Mouse (Mus musculus): ENCODE measurements at regions not wholly inside any gene's neighbourhood (a gene's known extent, or its start where the extent isn't known, plus 50 kb on each side); places are given as distances from the start of the nearest gene placed in this dataset.
A peak's percentile ranks its signal among the peaks of the same experiment; 100 is the strongest.
"Not testable (repeated sequence)": the region's sequence is repeated elsewhere in the genome, so short reads cannot be mapped to it uniquely, and the experiment has no call there.

DNA sequence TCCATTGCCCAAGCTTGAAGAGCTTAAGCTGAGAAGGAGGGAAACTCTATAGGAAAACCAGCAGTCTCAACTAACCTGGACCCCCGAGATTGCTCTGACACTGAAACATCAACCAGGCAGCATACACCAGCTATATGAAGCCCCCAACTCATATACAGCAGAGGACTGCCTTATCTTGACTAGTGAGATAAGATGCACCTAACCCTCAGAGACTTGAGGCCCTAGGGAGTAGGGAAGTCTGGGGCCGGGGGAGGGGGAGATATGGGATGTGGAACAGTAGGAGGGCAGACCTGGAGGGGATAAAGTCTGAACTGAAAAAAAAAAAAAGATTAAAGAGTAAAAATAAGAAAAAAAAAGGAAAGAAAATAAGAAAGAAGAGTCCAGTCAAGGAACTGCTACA, 540.5 kb upstream of the Pkdcc start:
- DNase-seq (ENCODE audit: low read depth): no peak

- not testable (repeated sequence) for DNase-seq (ENCODE audit: low read depth)
Measured at GRCm38 (mm10) chr17:82666557-82666956, 548.5 kb upstream of the Pkdcc start.

GRCm38 (mm10) chr17:82664352-82664751, 550.7 kb upstream of the Pkdcc start:
- DNase-seq (ENCODE audit: low read depth): no peak

DNA sequence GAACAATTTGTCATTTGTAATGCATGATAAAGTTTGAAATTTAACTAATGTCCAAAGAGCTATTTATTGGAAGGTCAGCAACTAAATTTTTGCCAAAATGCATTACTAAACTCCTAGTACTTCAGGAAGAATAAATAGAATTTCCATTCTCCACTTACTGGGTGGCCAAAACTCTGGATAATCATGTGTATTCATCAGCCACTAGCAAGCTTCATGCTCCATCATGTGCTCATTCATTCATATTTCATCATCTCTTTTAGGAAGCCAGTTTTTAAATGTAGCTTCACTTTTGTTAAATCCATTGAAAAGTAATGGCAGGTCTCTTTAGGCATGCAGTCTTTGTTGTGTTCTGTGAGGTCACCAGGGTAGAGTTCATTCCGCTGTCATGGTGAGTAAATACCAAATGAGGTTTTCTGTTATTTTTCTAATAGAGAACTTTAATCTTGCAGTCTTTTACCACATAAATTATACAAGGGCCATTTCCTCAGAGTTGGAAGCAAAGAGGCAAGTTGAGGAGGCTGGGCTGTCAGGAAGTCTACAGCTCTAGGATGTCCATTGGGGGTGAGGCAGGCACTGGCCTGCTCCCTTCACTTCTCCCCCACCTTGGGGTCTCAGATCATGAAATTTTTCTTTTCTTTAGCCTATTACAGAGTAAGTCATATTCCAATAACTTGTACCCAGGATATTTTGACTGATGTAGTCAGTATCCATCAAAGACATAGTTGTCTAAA, 578.5 kb upstream of the Pkdcc start:
- no peak for DNase-seq (ENCODE audit: low read depth)

- peak; percentile 0 for DNase-seq (ENCODE audit: low read depth)
Measured at GRCm38 (mm10) chr17:82635849-82636248, 579.2 kb upstream of the Pkdcc start.

- no peak for DNase-seq (ENCODE audit: low read depth)
Measured at GRCm38 (mm10) chr17:82606642-82607175, 608.4 kb upstream of the Pkdcc start.

DNA sequence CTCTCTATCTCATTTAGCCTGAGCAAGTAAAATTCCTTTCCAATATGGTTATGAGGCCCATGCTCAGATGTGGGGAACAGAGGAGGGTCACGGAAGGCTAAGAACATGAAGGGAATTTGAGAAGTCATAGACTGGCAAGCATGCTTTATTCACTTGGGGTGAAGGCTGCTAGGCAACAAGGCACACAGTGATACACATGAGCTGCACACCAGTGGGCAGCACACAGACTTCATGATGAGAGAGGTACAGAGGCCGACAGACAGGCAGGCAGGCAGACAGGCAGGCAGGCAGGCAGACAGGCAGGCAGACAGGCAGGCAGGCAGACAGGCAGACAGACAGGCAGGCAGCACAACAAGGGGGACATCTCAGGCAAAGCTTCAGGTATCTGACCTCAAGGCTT, 631.3 kb upstream of the Pkdcc start:
- no peak for DNase-seq (ENCODE audit: low read depth)

DNA sequence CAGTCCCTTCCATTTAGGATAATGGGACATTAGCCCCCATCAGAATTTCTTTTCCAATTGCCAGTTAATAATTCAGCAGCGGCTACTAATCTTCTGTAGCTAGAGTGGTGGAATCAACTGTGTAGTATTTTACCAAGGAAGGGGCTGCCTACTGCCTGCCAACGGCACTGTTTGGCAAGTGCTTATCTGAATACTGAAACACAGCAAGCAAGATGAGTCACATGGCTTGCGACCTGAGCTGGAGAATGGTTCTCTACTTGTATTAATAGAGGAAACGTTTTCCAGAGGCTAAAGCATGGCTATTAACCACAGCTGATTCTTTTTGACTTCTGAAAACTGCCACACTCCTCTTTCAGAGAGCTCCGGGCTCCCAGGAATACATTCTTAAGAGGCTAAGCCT, 681.6 kb upstream of the Pkdcc start:
- no peak for DNase-seq (ENCODE audit: low read depth)

GRCm38 (mm10) chr17:82518129-82518528, 697.0 kb upstream of the Pkdcc start:
- DNase-seq (ENCODE audit: low read depth): no peak

- DNase-seq (ENCODE audit: low read depth): no peak
Measured at GRCm38 (mm10) chr17:82516850-82517249, 698.2 kb upstream of the Pkdcc start.

- no peak for DNase-seq (ENCODE audit: low read depth)
Measured at GRCm38 (mm10) chr17:82513816-82514215, 701.3 kb upstream of the Pkdcc start.

GRCm38 (mm10) chr17:82504291-82504690, 710.8 kb upstream of the Pkdcc start:
- DNase-seq (ENCODE audit: low read depth): no peak

DNA sequence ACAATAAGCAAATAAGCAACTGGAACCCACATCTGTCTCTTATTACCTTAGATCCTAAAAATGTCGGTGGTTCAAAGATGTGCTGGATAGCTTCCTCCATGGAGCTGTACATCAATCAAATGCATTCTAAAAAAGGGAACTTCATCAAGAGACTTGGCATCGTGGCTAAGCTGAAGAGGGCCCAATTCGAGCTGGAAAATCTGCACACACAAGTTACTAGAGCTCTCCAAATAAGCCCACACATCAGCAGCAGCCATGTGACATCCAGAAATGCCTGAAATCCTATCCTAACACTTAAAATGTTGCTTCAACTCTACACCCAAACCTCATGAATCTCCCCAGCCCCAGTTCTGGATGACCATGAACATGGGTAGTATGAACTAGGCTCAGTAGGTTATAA, 729.5 kb upstream of the Pkdcc start:
- DNase-seq (ENCODE audit: low read depth): no peak

GRCm38 (mm10) chr17:82484609-82485008, 730.5 kb upstream of the Pkdcc start:
- DNase-seq (ENCODE audit: low read depth): no peak

- peak; percentile 18 for DNase-seq (ENCODE audit: low read depth)
Measured at GRCm38 (mm10) chr17:82457972-82458371, 719.8 kb upstream of the Slc8a1 start.

- DNase-seq (ENCODE audit: low read depth): no peak
Measured at GRCm38 (mm10) chr17:82453847-82454246, 715.7 kb upstream of the Slc8a1 start.

GRCm38 (mm10) chr17:82439105-82439504, 700.9 kb upstream of the Slc8a1 start:
- DNase-seq (ENCODE audit: low read depth): no peak

DNA sequence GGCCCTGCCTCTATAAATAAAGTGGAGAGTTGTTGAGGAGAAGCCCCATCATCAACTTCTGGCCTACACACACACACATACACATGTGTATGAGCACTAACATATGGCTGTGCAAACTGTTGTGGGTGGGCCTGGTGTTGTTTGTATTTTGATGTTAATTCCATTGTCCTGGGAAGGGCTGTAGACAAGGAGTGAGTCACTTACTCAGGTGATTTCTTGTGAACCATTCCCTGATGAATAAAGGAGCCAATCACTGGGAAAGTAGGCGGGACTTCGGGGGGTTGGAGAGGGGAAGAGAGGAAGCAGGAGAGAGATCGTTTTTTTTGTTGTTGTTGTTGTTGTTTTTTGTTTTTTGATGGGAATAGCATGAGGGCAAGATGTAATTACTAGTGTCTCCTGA, 699.0 kb upstream of the Slc8a1 start:
- DNase-seq (ENCODE audit: low read depth): no peak

GRCm38 (mm10) chr17:82432678-82433077, 694.5 kb upstream of the Slc8a1 start:
- DNase-seq (ENCODE audit: low read depth): no peak

GRCm38 (mm10) chr17:82408296-82408695, 670.1 kb upstream of the Slc8a1 start:
- no peak for DNase-seq (ENCODE audit: low read depth)

DNA sequence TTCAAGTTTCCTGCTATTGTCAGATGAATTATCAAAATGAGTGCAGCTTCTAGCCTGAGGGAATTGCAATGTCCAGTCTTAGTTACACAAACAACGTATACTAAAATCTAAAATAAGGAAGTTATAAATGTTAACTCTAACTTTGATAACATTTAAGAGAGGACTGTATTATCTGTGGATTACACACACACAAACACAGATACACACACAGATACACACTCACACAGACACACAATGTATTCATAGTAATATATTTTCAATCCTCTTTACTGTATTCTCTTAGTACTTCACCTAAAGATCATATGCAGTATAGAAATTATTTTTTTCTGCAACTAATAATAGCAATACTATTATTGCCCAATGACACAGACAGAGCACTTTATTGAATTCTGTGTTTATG, 661.2 kb upstream of the Slc8a1 start:
- no peak for DNase-seq (ENCODE audit: low read depth)

DNA sequence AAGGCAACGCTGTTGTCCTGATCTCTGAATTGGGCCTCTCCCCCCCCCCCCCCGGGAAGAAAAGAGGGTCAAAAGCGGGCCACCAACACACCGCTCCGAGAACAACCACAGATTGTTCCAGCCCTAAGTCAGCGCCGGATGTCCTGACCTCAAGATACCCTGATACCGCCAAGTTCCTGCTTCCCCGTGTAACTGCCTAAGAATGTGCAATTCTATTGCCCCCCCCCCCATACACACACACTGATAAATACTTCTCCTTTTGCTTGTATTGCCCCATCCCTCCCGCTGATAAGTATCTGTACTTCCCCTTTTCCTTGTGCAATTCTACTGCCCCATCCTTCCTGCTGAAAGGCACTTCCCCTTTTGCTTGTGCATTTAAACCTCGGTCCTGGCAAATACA, 641.2 kb upstream of the Slc8a1 start:
- peak; percentile 1 for DNase-seq (ENCODE audit: low read depth)

- DNase-seq (ENCODE audit: low read depth): no peak
Measured at GRCm38 (mm10) chr17:82378248-82378820, 640.2 kb upstream of the Slc8a1 start.

DNA sequence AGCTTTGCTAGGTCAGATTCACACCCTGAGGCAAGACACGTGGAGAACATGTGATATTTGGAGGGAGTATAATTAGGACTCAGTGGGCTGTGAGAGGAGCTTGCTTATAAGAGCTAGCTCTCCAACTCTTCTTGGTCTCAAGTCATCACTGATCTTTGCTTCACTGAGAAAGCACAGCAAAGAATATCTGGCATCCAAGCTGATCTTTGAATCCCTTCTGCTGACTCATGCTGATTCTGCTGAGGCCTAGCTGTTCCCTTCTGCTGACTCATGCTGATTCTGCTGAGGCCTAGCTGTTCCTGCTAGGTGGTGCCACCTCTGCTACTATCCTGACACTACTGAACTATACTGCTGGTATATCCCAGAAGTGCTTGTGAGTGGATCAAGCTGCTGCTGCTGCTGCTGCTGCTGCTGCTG, 639.0 kb upstream of the Slc8a1 start:
- DNase-seq (ENCODE audit: low read depth): peak; percentile 1

Measured in 416B (cell line).